ENCODE assay signal across 19 mouse cellular contexts in the genomic region with DNA sequence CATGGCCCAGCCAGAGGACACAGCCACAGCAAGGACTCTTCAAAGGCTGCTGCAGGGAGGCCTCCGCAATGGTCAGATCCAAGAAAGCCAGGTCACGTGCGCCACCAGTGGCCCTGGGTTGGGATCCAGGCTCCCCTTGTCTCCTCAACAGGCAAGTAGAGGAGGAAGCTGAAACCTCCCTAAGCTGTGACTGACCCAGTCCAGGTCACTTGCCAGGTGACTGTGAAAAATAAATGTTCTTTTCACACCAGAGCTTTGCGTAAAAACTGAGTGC. TPM values are rescaled to one million over a fixed set of nuclear protein-coding genes. Genes with fewer than 3 reads are reported as not detected.
A peak's percentile ranks its signal among the peaks of the same experiment; 100 is the strongest.
DNase-seq lines count a peak whose midpoint lies in the region; ATAC-seq and TF ChIP-seq lines count a peak whose summit lies in the region.
"Had no signal": no experiment of that assay in that cellular context is flagged by ENCODE, and none has a peak within 500 bp of the region (broad histone marks: within the 10 kb centered on the region; RNA-seq: fewer than 3 reads in every experiment).

No protein-coding gene starts in this region.

- H3K9me3 ChIP-seq in heart, embryonic 12.5 days (replicated peaks), result no peaks in the 10 kb centered on the region
- H3K9me3 ChIP-seq in heart, embryonic 14.5 days (ENCODE audit: control insufficient read depth, low read length), result no peaks in the 10 kb centered on the region
- H3K9me3 ChIP-seq: embryonic facial prominence, embryonic 13.5 days; forebrain, embryonic 12.5 days; hindbrain, embryonic 15.5 days had no signal

- no peak overlapping the region for H3K4me2 ChIP-seq in heart, embryonic 12.5 days
- no peak overlapping the region for H3K4me2 ChIP-seq in heart, embryonic 14.5 days (ENCODE audit: low read length)
- no peak overlapping the region for H3K4me2 ChIP-seq in myocyte (ENCODE audit: low read depth)
- H3K4me2 ChIP-seq: embryonic facial prominence, embryonic 13.5 days; forebrain, embryonic 12.5 days; hindbrain, embryonic 15.5 days had no signal

- peaks cover 65% of the 10 kb centered on the region for H3K4me1 ChIP-seq in heart, embryonic 12.5 days (replicated peaks)
- H3K4me1 ChIP-seq in heart, embryonic 14.5 days (ENCODE audit: control insufficient read depth in 2 of 2, insufficient read depth in 2 of 2, low read length in 2 of 2), result peaks cover 36 to 57% of the 10 kb centered on the region in 2 experiments
- H3K4me1 ChIP-seq: embryonic facial prominence, embryonic 13.5 days; forebrain, embryonic 12.5 days; hindbrain, embryonic 15.5 days had no signal

- H3K27ac ChIP-seq in heart, embryonic 12.5 days (ENCODE audit: poor library complexity, severe bottlenecking), result 0 out of 2 replicates have a peak overlapping the region, but pooled peaks have one; percentile 74
- H3K27ac ChIP-seq in heart, embryonic 14.5 days (replicated peaks in 1 of 2; ENCODE audit: control insufficient read depth in 1 of 2, insufficient read depth in 1 of 2, low read depth in 2 of 2, low read length in 2 of 2), result peak overlapping the region; percentile 62 to 74; a peak in 2 of 4 replicates
- H3K27ac ChIP-seq: embryonic facial prominence, embryonic 13.5 days; forebrain, embryonic 12.5 days; hindbrain, embryonic 15.5 days had no signal

- no peaks in the 10 kb centered on the region for H3K79me2 ChIP-seq in myocyte (ENCODE audit: control insufficient read depth, insufficient read depth)

- H3K36me3 ChIP-seq in heart, embryonic 12.5 days, result peaks cover 34% of the 10 kb centered on the region
- H3K36me3 ChIP-seq in heart, embryonic 14.5 days (ENCODE audit: control insufficient read depth, insufficient read depth, low read length), result peaks cover 49% of the 10 kb centered on the region
- no peaks in the 10 kb centered on the region for H3K36me3 ChIP-seq in myocyte (ENCODE audit: control insufficient read depth, insufficient read depth)
- H3K36me3 ChIP-seq: embryonic facial prominence, embryonic 13.5 days; forebrain, embryonic 12.5 days; hindbrain, embryonic 15.5 days had no signal

- H3ac ChIP-seq in myocyte (ENCODE audit: control insufficient read depth, insufficient read length), result no peak overlapping the region

- H3K9ac ChIP-seq in heart, embryonic 12.5 days, result peak overlapping the region; percentile 11; the same call in 1 of the 2 replicates
- H3K9ac ChIP-seq in heart, embryonic 14.5 days (ENCODE audit: low read length), result peak overlapping the region; percentile 46; the same call in 1 of the 2 replicates
- H3K9ac ChIP-seq: embryonic facial prominence, embryonic 13.5 days; forebrain, embryonic 12.5 days; hindbrain, embryonic 15.5 days had no signal

- no peak for ATAC-seq in heart, embryonic 12.5 days (ENCODE audit: insufficient number of reproducible peaks, low FRiP score)
- ATAC-seq in heart, embryonic 14.5 days (ENCODE audit: insufficient number of reproducible peaks, insufficient read depth, low FRiP score, low read depth), result no peak
- ATAC-seq: forebrain, embryonic 16.5 days; inflammation-experienced regulatory T-cells, adult 6 months had no signal

- no peak for TF ChIP-seq POLR2A in myocyte (IDR thresholded peaks at IDR 0.05; ENCODE audit: insufficient read length, low read depth)

- DNase-seq in heart, adult 18-20 months, result peak; percentile 45 to 55
- DNase-seq in heart, postnatal 4 days, result no peak
- no peak for DNase-seq in lung, postnatal 14 days
- DNase-seq in ovary, adult 18-20 months (ENCODE audit: low spot score), result no peak
- DNase-seq: adrenal gland, adult 2 months; adrenal gland, postnatal 25 days; cerebellum, adult 18-20 months; cerebellum, adult 9-11 months; cerebellum, postnatal 36 days; kidney, adult 11 months; kidney, adult 9 months had no signal

- 75% methylated on average over 4 of the region's 4 CpGs for WGBS in heart, embryonic 12.5 days
- 75% methylated on average over 4 of the region's 4 CpGs for WGBS in heart, embryonic 14.5 days

- H3K27me3 ChIP-seq in heart, embryonic 12.5 days (replicated peaks), result no peaks in the 10 kb centered on the region
- no peaks in the 10 kb centered on the region for H3K27me3 ChIP-seq in heart, embryonic 14.5 days (ENCODE audit: control insufficient read depth, insufficient read depth, low read length)
- no peaks in the 10 kb centered on the region for H3K27me3 ChIP-seq in myocyte (ENCODE audit: control insufficient read depth, insufficient read depth, insufficient read length)
- H3K27me3 ChIP-seq: embryonic facial prominence, embryonic 13.5 days; forebrain, embryonic 12.5 days; hindbrain, embryonic 15.5 days had no signal

- no peak overlapping the region for H3K4me3 ChIP-seq in heart, embryonic 12.5 days
- H3K4me3 ChIP-seq in heart, embryonic 14.5 days (ENCODE audit: control insufficient read depth in 1 of 2, insufficient read depth in 1 of 2, low read depth in 1 of 2, low read length in 2 of 2), result no peak overlapping the region
- no peak overlapping the region for H3K4me3 ChIP-seq in myocyte
- H3K4me3 ChIP-seq: embryonic facial prominence, embryonic 13.5 days; forebrain, embryonic 12.5 days; hindbrain, embryonic 15.5 days had no signal

TF ChIP-seq in myocyte, 11 proteins besides CTCF, POLR2A, EP300 and RAD21:
- TF ChIP-seq POLR2AphosphoS2 (IDR thresholded peaks at IDR 0.05; ENCODE audit: insufficient read length, low read depth) (peak; percentile 65), MYOD1 (IDR thresholded peaks at IDR 0.05; ENCODE audit: control insufficient read depth in 1 of 3, insufficient read length in 2 of 3, low read depth in 2 of 3) (no peak), USF1 (IDR thresholded peaks at IDR 0.05; ENCODE audit: low read depth) (peak; percentile 19)

RNA-seq across cellular contexts. Expression of gene Slco4a1, which starts 57.6 kb away (rescaled TPM):
- under 1 TPM in 1 of 2 experiments, not detected in 1; 0.23 TPM for total RNA-seq in heart, adult 18-20 months (2021)
- under 1 TPM; 0.19 to 0.20 TPM for total RNA-seq in heart, postnatal 4 days (2021)
- polyA plus RNA-seq in heart, embryonic 12.5 days (2016; fragmentation: Nextera tagmentation; extraction: Ambion mirVana), result 0.51 and 0.67 TPM in 2 replicates
- 0.26 TPM in 2 replicates for polyA plus RNA-seq in heart, embryonic 14.5 days (2014; fragmentation: Nextera tagmentation; extraction: Ambion mirVana)
- 0.18 TPM for polyA plus RNA-seq in myocyte (2012; fragmentation: generic; extraction: Trizol)

Comparison
In these comparisons a context has a peak if more than half of its experiments do, and no peak if none do; other contexts are left out.
1. DNase-seq: peak in heart, adult 18-20 months (2 of 2); none in heart, postnatal 4 days (single experiment), lung, postnatal 14 days (single experiment) and ovary, adult 18-20 months (single experiment).